Mouse (Mus musculus) liver, embryonic 14.5 days (tissue): ENCODE data around the gene Stk24. TPM values are rescaled to one million over a fixed set of nuclear protein-coding genes. Genes with fewer than 3 reads are reported as not detected.
A peak's percentile ranks its signal among the peaks of the same experiment; 100 is the strongest.

Experiments
- ATAC-seq: fragments of 200-750 bp; cut with Nextera tagmentation; 2 replicates; pipeline ENCODE4 v1.8.0; 2017; ENCODE audit warnings: moderate number of reproducible peaks, mild to moderate bottlenecking, moderate library complexity; ENCODE audit not compliant: insufficient read depth
- DNase-seq, 3 experiments: peaks; one replicate each; pipeline ENCODE4 v3.0.0-alpha.2; 2012 to 2013; ENCODE audit warnings: low read depth in 3 of 3, low spot score in 3 of 3
- H3K27ac ChIP-seq: fragments of 300-500 bp; sonication (generic); 2 replicates; pipeline ENCODE4 v1.5.1; 2014; ENCODE audit warnings: moderate library complexity, mild to moderate bottlenecking, control low read depth, inconsistent platforms
- H3K27me3 ChIP-seq: fragments of 300-500 bp; sonication (generic); 2 replicates; pipeline ENCODE4 v1.6.1; 2014; ENCODE audit warnings: mild to moderate bottlenecking, low read length, moderate library complexity; ENCODE audit not compliant: control insufficient read depth, insufficient read depth
- H3K36me3 ChIP-seq: fragments of 300-500 bp; sonication (generic); replicated peaks from 2 replicates; pipeline ENCODE4 v1.6.1; 2014; ENCODE audit warnings: low read depth; ENCODE audit not compliant: control insufficient read depth, insufficient read depth
- H3K4me1 ChIP-seq, 2 experiments: fragments of 200-500 bp in 1 of 2; fragments of 300-500 bp in 1 of 2; sonication (generic) in 1 of 2; replicated peaks; 2 replicates each; pipeline ENCODE4 v1.6.1; 2012 to 2014; ENCODE audit warnings: antibody characterized with exemption in 1 of 2, inconsistent platforms in 1 of 2, low read length in 1 of 2; ENCODE audit not compliant: control insufficient read depth in 2 of 2, insufficient read depth in 2 of 2
- H3K4me2 ChIP-seq: fragments of 300-500 bp; sonication (generic); 2 replicates; pipeline ENCODE4 v1.6.1; 2014; ENCODE audit warnings: low read depth, mild to moderate bottlenecking, control low read depth, moderate library complexity
- H3K4me3 ChIP-seq, 2 experiments: fragments of 200-500 bp in 1 of 2; fragments of 300-500 bp in 1 of 2; sonication (generic) in 1 of 2; 2 replicates each; pipeline ENCODE4 v1.5.1; 2012 to 2014; ENCODE audit warnings: low read depth in 2 of 2, low read length in 2 of 2, mild to moderate bottlenecking in 2 of 2, control low read depth in 1 of 2, inconsistent platforms in 1 of 2, moderate library complexity in 1 of 2; ENCODE audit not compliant: insufficient read depth in 1 of 2
- H3K9ac ChIP-seq: fragments of 300-500 bp; sonication (generic); replicated peaks from 2 replicates; pipeline ENCODE4 v1.6.1; 2014; ENCODE audit warnings: mild to moderate bottlenecking, control low read depth, moderate library complexity
- H3K9me3 ChIP-seq: fragments of 300-500 bp; sonication (generic); 2 replicates; pipeline ENCODE4 v1.6.1; 2016; ENCODE audit warnings: low read length, mixed read lengths; ENCODE audit not compliant: control insufficient read depth
- CTCF ChIP-seq: IDR thresholded peaks from 2 replicates; pipeline ENCODE4 v1.5.1; 2016; ENCODE audit warnings: antibody characterized with exemption, low read depth, control low read depth
- EP300 ChIP-seq: IDR thresholded peaks from 2 replicates; pipeline ENCODE4 v1.6.1; 2016; ENCODE audit warnings: antibody characterized with exemption, low read depth
- WGBS: fragments of 180-500 bp; shearing (Covaris S2); extraction: QIAGEN DNeasy Blood & Tissue Kit; methylation state at CpG from one replicate; pipeline ENCODE4 v1.1.7; 2014; ENCODE audit not compliant: insufficient replicate concordance; 5-methylcytosine and 5-hydroxymethylcytosine counted together
- polyA plus RNA-seq, 2 experiments: library from polyadenylated mRNA; depleted of rRNA in 1 of 2; stranded (reverse) in 1 of 2; unstranded in 1 of 2; fragments of >200 nt; fragmentation: Nextera tagmentation in 1 of 2; extraction: Ambion mirVana in 1 of 2; gene quantifications; 2 replicates each; pipeline versions ENCODE4 v1.2.1 to v1.2.3; 2012 to 2014

Gene Stk24
- polyA plus RNA-seq, 2 experiments: 22.5 to 31.0 TPM

GRCm38 (mm10) chr14:121328878-121329277 lies 50.9 kb downstream of the Stk24 start:
- TF ChIP-seq EP300: no peak
- no peak for TF ChIP-seq CTCF
- no peak for DNase-seq
- Histone ChIP-seq H3K4me1 (peaks cover 0 to 19% of the 10 kb centered on the region in 2 experiments; a peak in 3 of 4 replicates), H3K27ac (no peak overlapping the region), H3K4me2 (no peak overlapping the region), H3K36me3 (peaks cover 3% of the 10 kb centered on the region; the same call in 1 of the 2 replicates), H3K9me3 (no peaks in the 10 kb centered on the region), H3K27me3 (no peaks in the 10 kb centered on the region), H3K4me3 (no peak overlapping the region), H3K9ac (no peak overlapping the region)
- WGBS: 57% methylated on average over 5 of the region's 5 CpGs
- ATAC-seq: no peak

- Histone ChIP-seq H3K36me3 (no peaks in the 10 kb centered on the region; the same call in 1 of the 2 replicates), H3K27me3 (no peaks in the 10 kb centered on the region), H3K4me1 (peaks cover 0 to 27% of the 10 kb centered on the region in 2 experiments; a peak in 3 of 4 replicates), H3K9ac (no peak overlapping the region), H3K27ac (no peak overlapping the region), H3K9me3 (no peaks in the 10 kb centered on the region), H3K4me2 (no peak overlapping the region), H3K4me3 (no peak overlapping the region)
- 64% methylated on average over 2 of the region's 2 CpGs for WGBS
- no peak for TF ChIP-seq EP300
- TF ChIP-seq CTCF: no peak
- DNase-seq: no peak
- ATAC-seq: no peak
These were observed 53.4 kb downstream of the Stk24 start for GRCm38 (mm10) chr14:121326432-121326831.

- no peak overlapping the region for H3K27ac ChIP-seq
- ATAC-seq (no peak), DNase-seq (no peak)
- WGBS: 55% methylated on average over 17 of the region's 17 CpGs
- H3K9me3 ChIP-seq: no peaks in the 10 kb centered on the region
- H3K4me2 ChIP-seq: no peak overlapping the region
- H3K27me3 ChIP-seq: no peaks in the 10 kb centered on the region
- no peak overlapping the region for H3K9ac ChIP-seq
- no peaks in the 10 kb centered on the region for H3K36me3 ChIP-seq
- no peak overlapping the region for H3K4me3 ChIP-seq
- TF ChIP-seq CTCF (peak; percentile 36; the same call in 1 of the 2 replicates), EP300 (no peak)
- H3K4me1 ChIP-seq: peaks cover 0 to 23% of the 10 kb centered on the region in 2 experiments; a peak in 3 of 4 replicates
These were observed 55.1 kb downstream of the Stk24 start for GRCm38 (mm10) chr14:121324521-121325330.

- ATAC-seq: no peak
- DNase-seq: no peak
- H3K9ac ChIP-seq: no peak overlapping the region
- no peaks in the 10 kb centered on the region for H3K27me3 ChIP-seq
- WGBS: 61% methylated on average over 7 of the region's 7 CpGs
- H3K27ac ChIP-seq: no peak overlapping the region
- H3K4me3 ChIP-seq: no peak overlapping the region
- no peak overlapping the region for H3K4me2 ChIP-seq
- H3K36me3 ChIP-seq: no peaks in the 10 kb centered on the region
- TF ChIP-seq EP300 (no peak), CTCF (no peak)
- H3K9me3 ChIP-seq: no peaks in the 10 kb centered on the region
- H3K4me1 ChIP-seq: peaks cover 0 to 18% of the 10 kb centered on the region in 2 experiments; a peak in 3 of 4 replicates
These were observed 57.2 kb downstream of the Stk24 start for GRCm38 (mm10) chr14:121322641-121323040.

- 68% methylated on average over 5 of the region's 5 CpGs for WGBS
- H3K9ac ChIP-seq: no peak overlapping the region
- H3K4me3 ChIP-seq: no peak overlapping the region
- no peak overlapping the region for H3K27ac ChIP-seq
- no peaks in the 10 kb centered on the region for H3K27me3 ChIP-seq
- H3K36me3 ChIP-seq: no peaks in the 10 kb centered on the region
- TF ChIP-seq CTCF: no peak
- TF ChIP-seq EP300: no peak
- no peaks in the 10 kb centered on the region for H3K9me3 ChIP-seq
- peaks cover 0 to 18% of the 10 kb centered on the region in 2 experiments; a peak in 3 of 4 replicates for H3K4me1 ChIP-seq
- no peak overlapping the region for H3K4me2 ChIP-seq
- ATAC-seq (no peak), DNase-seq (no peak)
These were observed 57.7 kb downstream of the Stk24 start for GRCm38 (mm10) chr14:121322150-121322549.
